Mouse (Mus musculus) adrenal gland, postnatal 25 days (tissue): ENCODE measurements around the gene Vipas39. TPM values are rescaled to one million over a fixed set of nuclear protein-coding genes. Genes with fewer than 3 reads are reported as not detected.
"Not testable (repeated sequence)": the region's sequence is repeated elsewhere in the genome, so short reads cannot be mapped to it uniquely, and the experiment has no call there.

Experiments
- DNase-seq: peaks from one replicate; pipeline ENCODE4 v3.0.0; 2021; ENCODE audit warnings: mixed read lengths
- long read RNA-seq: library from polyadenylated mRNA; stranded (forward); transcript quantifications from one replicate; pipeline ENCODE4 v2.0.0, GENCODE M21; 2021
- total RNA-seq: library from RNA; stranded (reverse); gene quantifications from 2 replicates; pipeline ENCODE4 v1.2.3, GENCODE M21; 2021

The Vipas39 gene
- total RNA-seq = 36.4 and 36.7 TPM in 2 replicates
- long read RNA-seq, transcript Vipas39-202 (20 exons, 2,524 nt) = major isoform, 23 of 29 reads
- long read RNA-seq, partial matches to known transcripts = 1 of 29 reads
- long read RNA-seq, other reads (novel, unspliced or antisense) = 5 of 29 reads

DNA sequence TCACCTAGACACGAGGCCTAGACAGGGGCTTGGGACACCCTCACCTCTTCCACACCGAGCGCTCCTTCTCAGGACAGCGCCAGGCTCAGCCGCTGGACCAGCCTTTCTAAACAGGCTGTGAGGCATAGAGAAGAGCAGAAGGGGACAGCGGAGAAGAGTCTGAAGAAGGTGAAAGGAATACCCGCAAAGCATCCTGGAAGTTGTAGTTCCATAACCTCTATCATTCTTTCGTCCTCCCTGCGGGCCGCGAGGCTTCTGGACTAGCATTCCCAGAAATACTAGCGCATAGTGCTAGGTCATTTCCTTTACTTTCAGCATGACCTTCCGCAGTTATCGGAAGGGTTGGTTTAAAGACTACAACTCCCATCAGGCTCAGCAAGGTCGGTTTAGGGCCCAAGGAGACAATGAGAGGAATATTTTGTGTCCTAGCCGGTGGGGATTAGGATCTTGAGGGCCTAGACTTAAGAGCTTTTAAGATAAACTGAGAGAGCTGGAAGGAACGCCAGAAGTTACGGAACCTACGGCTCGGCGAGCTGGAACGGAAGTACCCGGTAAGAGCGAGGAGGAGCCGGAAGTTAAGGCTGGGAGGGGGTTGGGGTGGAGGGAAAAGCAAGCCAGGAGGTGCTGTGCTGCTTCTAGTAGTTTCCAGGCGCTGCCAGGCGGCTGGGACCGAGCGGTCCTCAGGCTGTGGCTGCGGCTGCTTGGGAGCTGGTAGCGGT, at the start of gene Vipas39, which contains the start of gene Ahsa1:
TSS of gene Vipas39 (minus strand) at position 149 of the 719 bp plus-strand sequence.
TSS of gene Ahsa1 (plus strand) at position 372 of the 719 bp plus-strand sequence.
- DNase-seq = peak; percentile 77

DNA sequence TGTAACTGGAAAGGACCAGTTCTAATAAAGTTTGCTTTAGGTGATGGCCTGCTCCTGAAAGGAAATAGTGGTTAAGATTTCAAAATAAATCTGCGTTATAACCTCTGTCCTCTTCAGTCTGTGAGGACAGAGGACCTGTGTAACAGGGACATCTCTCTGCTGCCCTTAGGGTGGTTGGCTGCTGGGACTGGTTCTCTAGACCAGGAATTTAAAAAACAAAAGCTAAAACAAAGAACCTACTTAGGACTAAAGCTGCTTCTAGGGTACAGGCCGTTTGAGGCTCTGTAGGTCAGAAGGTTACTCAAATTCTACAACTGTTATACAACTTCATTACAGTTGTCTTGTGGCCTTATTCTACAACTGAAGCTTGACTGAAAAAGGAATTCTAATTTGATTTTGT, 47.0 kb upstream of the Vipas39 start:
- no peak for DNase-seq

DNA sequence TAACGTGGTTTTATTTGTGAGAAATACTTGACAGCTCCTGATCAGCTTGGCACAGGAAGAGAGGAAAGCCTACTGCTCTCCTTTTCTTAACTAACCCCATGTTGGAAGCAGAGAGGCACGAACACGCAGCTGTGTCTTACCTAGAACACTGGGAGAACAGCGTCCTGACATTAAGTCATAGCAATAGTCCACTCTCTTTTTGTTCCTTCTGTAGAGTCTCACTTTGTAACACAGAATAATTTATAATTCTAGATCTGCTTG, 40.5 kb upstream of the Vipas39 start:
- DNase-seq = not testable (repeated sequence)

DNA sequence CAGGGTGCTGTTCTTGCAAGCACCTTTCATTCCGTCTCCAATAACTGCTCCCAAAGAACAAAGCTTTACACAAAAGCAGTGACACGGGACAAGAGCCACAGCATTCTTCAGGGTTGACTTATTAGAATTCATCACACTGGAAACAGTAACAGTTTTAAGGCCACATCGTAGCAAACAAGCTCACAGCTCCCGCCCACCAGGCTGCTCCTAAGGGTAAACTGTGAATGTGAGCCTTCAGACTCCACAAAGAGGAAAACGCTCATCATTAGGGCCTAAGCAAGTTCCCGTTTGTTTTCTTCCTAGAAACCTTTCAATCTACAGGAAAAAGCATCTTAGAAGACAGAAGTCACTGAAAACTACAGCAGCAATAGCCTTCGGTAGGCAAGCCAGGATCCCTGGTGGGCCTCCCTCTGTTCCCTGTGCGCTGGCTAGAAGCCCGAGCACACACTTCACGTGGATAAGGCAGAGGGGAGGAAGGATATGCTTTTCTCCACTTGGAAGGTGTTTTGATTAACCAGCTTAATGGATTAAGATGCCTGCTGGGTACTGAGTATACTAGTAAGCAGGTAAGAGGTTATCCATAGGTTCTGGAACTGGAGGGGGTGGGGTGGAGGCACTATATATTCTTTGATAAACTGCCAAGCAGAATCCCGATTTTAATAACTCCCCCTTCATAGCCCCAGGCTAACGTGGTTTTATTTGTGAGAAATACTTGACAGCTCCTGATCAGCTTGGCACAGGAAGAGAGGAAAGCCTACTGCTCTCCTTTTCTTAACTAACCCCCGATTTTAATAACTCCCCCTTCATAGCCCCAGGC, 39.9 kb upstream of the Vipas39 start:
- no peak for DNase-seq

- no peak for DNase-seq
Observed at GRCm38 (mm10) chr12:87301189-87301588, 35.1 kb upstream of the Vipas39 start.

- DNase-seq = no peak
Observed at GRCm38 (mm10) chr12:87300441-87300690, 34.3 kb upstream of the Vipas39 start.

DNA sequence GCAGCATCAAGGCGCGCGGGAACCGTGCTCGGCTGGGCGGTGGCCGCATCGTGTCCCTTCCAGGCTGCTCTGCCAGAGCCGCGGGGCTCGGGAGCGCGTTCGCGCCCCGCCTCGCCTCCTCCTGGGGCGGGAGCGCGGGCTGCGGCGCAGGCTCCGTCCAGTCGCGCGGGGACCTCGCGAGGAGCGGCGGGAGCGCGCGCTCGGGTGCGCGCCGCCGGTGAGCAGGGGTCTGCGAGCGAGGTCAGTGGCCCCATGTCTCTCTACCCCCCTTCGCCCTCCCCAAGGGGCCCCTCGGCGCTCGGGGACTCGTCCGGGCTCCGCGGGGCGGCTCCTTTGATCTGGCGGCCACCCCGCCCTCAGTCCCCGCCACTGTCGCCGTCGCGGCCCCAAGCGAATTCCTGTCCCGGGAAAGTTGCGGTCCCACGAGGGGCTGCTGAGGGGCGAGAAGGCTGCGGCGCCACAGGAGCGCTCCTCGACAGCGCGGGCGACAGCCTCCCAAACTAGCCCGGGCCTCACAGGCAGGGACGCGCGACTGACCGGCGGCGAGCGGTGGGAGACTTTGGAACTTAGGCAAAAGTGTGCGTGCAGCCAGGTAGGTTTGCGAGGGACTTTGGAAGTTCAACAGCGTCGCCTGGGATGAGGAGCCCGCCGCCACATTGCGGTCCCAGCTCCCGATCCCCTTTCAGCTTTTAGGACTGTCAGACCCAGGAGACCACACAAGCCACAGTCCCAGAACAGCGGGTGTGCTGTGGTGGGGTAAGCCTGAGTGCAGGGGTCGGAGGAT, 33.8 kb upstream of the Vipas39 start, which contains the start of gene Ism2:
TSS of gene Ism2 (minus strand) at position 49 of the 784 bp plus-strand sequence.
- DNase-seq = peak; percentile 47

DNA sequence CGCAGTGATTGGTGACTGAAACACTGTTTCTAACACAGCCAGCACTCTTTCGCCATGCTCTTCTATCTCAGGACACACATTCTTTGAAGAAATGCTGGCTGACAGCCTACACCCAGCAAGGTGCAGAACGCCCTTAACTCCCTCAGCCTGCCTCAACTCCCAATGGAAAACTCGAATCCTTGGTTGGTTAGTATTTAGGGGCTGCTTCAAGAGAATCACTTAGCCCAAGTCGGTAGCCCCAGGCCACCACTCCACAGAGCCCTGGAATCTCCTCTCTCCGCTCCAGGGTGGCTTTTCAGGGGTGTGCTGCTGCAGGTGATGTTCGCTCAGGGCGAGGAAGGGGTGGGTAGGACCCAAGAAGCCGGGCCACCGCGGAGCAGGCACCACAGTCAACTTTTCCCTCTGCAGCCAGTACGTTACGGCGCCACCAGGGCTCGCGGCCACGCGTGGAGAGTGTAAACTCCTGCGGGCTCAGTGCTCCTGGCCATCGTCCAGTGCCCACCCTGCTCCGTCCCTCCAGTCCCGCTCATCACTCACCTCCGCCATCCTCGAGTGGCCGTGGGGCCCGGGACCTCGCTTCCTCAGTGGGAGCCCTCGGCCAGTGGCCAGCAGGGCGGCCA, 33.1 kb upstream of the Vipas39 start:
- no peak for DNase-seq

DNA sequence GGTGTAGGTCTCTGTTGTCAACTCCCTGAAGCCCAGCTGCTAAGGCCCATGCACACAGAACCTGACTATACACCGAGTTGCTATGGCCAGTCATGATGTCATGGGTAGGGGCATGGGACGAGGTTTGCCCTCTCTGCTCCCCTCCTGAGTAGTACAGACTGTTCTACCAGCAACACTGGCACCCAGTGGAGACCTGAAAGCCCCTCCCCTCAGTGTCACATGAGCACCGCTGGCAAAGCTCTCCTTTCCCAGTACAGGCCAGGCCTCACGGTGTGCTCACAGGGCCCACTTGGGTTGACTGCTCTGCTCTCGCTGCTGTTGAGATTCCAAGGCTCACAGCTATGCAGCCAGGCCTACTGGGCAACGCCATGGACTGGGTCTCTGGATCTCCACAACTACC, 27.9 kb upstream of the Vipas39 start:
- DNase-seq = no peak

- no peak for DNase-seq
Observed at GRCm38 (mm10) chr12:87289100-87289499, 23.0 kb upstream of the Vipas39 start.

- DNase-seq = no peak
Observed at GRCm38 (mm10) chr12:87284726-87285125, 18.7 kb upstream of the Vipas39 start.

DNA sequence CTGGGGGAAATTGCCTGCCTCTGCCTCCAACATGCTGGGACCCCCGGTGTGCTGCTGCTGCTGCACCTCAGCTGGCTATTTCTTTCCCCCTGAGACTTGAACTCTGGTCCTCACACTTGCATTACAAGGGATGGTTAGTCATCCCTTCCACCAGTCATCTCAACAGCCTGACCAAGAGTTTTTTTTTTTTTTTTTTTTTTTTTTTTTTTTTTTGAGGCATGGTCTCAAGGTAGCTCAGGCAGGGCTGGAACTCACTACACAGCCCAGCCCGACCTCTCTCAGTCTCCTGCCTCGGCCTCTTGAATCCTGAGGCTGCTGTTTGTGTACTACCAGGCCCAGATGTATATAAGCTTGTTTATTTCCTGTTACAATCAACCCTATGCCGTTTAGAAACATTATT, 18.2 kb upstream of the Vipas39 start:
- no peak for DNase-seq

- no peak for DNase-seq
Observed at GRCm38 (mm10) chr12:87283706-87284105, 17.6 kb upstream of the Vipas39 start.

GRCm38 (mm10) chr12:87282743-87283142, 16.7 kb upstream of the Vipas39 start:
- no peak for DNase-seq

DNA sequence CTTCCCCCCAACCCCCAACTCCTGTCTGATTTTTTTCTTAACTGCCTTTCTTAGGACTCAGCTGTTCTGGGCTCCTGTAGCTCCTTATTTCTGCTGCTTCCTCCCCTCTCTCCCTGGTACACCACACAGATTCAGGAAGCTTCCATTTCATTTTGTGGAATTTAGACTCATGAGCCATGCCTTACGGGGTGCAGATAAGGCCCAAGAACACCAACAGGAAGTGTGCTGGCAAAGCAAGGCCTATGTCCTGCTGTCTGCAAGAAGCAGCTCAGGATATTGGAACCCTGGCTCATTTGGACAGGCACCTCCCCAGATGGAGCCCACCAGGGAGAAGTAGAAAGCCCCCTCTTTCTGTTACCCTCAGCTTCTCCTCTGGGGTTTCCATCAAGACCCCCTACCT, 15.7 kb upstream of the Vipas39 start:
- no peak for DNase-seq

DNA sequence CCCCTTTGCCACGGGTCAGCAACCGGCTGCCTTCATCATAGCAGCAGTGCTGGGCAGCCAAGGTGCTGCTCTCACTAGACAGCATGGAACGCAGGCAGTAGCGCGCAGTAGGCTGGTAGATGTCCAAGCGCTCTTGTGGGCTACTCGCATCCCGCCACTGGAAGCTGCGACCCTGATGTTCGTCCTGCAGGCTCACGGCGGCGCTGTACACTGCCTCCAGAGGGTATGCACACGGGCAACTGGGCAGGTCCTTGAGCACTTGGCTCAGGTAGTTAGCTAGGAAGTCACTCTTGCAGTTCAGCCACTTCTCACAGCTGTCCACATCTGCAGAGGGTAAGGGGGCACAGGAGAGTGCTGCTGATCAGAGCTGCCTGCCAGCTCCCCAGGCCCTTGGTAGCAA, 13.8 kb upstream of the Vipas39 start:
- no peak for DNase-seq

- no peak for DNase-seq
Observed at GRCm38 (mm10) chr12:87279350-87279749, 13.3 kb upstream of the Vipas39 start.

- peak; percentile 26 for DNase-seq
Observed at GRCm38 (mm10) chr12:87278118-87278730, 12.2 kb upstream of the Vipas39 start.

- DNase-seq = not testable (repeated sequence)
Observed at GRCm38 (mm10) chr12:87277251-87277650, 11.2 kb upstream of the Vipas39 start.

DNA sequence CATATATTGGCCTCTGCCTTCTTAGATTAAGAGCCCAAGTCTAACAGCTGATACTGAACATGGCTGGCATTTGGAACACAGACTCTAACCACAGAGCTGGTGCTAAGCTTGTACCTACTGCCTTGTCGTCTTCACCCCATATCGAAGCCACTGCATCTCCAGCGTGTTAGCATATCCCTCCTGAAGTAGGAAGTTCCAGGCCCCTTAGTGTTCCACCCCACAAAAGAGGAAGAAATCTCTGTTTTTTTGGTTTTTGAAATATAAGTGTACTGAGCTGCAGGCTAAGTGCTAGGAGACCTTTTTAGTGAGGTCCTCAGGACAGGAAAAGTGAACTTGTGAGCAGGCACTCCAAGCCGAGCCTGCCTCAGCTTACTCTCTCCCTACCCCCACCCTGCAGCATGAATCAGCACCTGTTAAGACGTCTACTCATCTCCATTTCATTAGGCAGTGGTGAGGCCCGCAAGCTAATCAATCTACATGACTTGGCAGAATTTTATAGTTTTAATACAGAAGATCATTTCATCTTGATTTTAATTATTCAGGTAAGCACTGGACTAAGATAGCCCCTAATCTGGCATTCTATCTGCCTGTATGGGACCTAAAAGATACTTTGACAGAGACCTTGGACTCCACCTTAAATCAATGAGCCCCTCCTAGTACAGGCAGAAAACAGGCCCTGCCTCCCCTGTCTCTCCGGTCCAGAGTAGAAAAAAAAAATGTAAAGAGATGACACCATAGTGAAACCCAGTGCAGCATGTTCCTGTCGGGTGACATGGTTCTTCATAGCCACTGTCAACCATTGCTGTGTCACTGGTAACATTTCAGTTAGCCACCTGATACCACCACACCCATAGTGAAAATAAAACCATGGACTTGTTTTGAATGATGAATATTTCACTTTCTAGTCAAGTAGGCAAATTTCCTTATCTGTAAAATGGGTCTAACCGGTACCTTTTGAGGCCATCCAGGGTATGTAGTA, 9.1 kb upstream of the Vipas39 start:
- no peak for DNase-seq

DNA sequence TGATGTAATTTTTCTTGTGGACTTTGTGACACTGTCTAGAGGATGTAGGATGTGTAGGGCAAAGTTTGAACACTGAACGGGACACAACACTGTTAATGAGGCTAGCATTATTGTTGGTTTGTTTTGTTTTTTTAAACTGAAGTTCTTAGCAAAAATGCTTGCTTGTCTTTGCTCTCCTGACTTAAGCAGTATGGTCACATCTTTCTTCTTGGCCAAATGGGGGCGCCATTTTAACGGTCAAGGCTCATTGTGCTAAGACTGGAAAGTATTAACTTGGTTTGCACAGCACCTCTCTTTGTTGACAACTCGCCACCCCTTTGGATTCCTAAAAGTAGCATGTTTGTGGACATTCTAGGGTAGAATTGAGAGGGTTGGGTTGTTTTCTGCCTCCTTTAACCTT, 1.6 kb upstream of the Vipas39 start:
- DNase-seq = peak; percentile 19
